Mouse (Mus musculus): ENCODE measurements around the gene Areg.

The Areg gene

GRCm38 (mm10) chr5:91139446-91139873, at the start of gene Areg:
TSS of gene Areg (plus strand) at chr5:91139599.
- DNase-seq (ENCODE audit: low read depth, low spot score): no peak

- DNase-seq (ENCODE audit: low read depth, low spot score): no peak
Measured at GRCm38 (mm10) chr5:91090301-91090700, 49.1 kb upstream of the Areg start.

- no peak for DNase-seq (ENCODE audit: low read depth, low spot score)
Measured at GRCm38 (mm10) chr5:91097911-91098614, 41.3 kb upstream of the Areg start.

GRCm38 (mm10) chr5:91101742-91102141, 37.7 kb upstream of the Areg start:
- DNase-seq (ENCODE audit: low read depth, low spot score): peak; percentile 83

GRCm38 (mm10) chr5:91103943-91104665, 35.3 kb upstream of the Areg start:
- peak; percentile 60 for DNase-seq (ENCODE audit: low read depth, low spot score)

- DNase-seq (ENCODE audit: low read depth, low spot score): no peak
Measured at GRCm38 (mm10) chr5:91106248-91106647, 33.2 kb upstream of the Areg start.

GRCm38 (mm10) chr5:91110023-91110670, 29.3 kb upstream of the Areg start:
- DNase-seq (ENCODE audit: low read depth, low spot score): peak; percentile 79

GRCm38 (mm10) chr5:91111019-91111418, 28.4 kb upstream of the Areg start:
- DNase-seq (ENCODE audit: low read depth, low spot score): peak; percentile 73

GRCm38 (mm10) chr5:91113967-91114366, 25.4 kb upstream of the Areg start:
- no peak for DNase-seq (ENCODE audit: low read depth, low spot score)

- DNase-seq (ENCODE audit: low read depth, low spot score): peak; percentile 74
Measured at GRCm38 (mm10) chr5:91114574-91114973, 24.8 kb upstream of the Areg start.

GRCm38 (mm10) chr5:91118618-91119017, 20.8 kb upstream of the Areg start:
- no peak for DNase-seq (ENCODE audit: low read depth, low spot score)

- peak; percentile 25 for DNase-seq (ENCODE audit: low read depth, low spot score)
Measured at GRCm38 (mm10) chr5:91123404-91123803, 16.0 kb upstream of the Areg start.

- DNase-seq (ENCODE audit: low read depth, low spot score): no peak
Measured at GRCm38 (mm10) chr5:91124140-91124539, 15.3 kb upstream of the Areg start.

GRCm38 (mm10) chr5:91126623-91127022, 12.8 kb upstream of the Areg start:
- DNase-seq (ENCODE audit: low read depth, low spot score): no peak

GRCm38 (mm10) chr5:91134961-91135360, 4.4 kb upstream of the Areg start:
- no peak for DNase-seq (ENCODE audit: low read depth, low spot score)

GRCm38 (mm10) chr5:91138970-91139369, 429 bp upstream of the Areg start:
- DNase-seq (ENCODE audit: low read depth, low spot score): no peak

- peak; percentile 61 for DNase-seq (ENCODE audit: low read depth, low spot score)
Measured at GRCm38 (mm10) chr5:91140896-91141448, 1.6 kb downstream of the Areg start.

- DNase-seq (ENCODE audit: low read depth, low spot score): peak; percentile 65
Measured at GRCm38 (mm10) chr5:91144971-91145370, 5.6 kb downstream of the Areg start.

GRCm38 (mm10) chr5:91147001-91147400, 7.6 kb downstream of the Areg start:
- no peak for DNase-seq (ENCODE audit: low read depth, low spot score)

GRCm38 (mm10) chr5:91148054-91148453, 8.7 kb downstream of the Areg start:
- peak; percentile 44 for DNase-seq (ENCODE audit: low read depth, low spot score)

GRCm38 (mm10) chr5:91156677-91157076, 17.3 kb downstream of the Areg start:
- peak; percentile 99 for DNase-seq (ENCODE audit: low read depth, low spot score)

- no peak for DNase-seq (ENCODE audit: low read depth, low spot score)
Measured at GRCm38 (mm10) chr5:91157169-91157568, 17.8 kb downstream of the Areg start.
